Mouse (Mus musculus): Measurements from ENCODE around the gene Mbd4. TPM values are rescaled to one million over a fixed set of nuclear protein-coding genes. Genes with fewer than 3 reads are reported as not detected.

Mbd4 gene
- polyA plus RNA-seq, 1 experiment, result 9.5 TPM

DNA sequence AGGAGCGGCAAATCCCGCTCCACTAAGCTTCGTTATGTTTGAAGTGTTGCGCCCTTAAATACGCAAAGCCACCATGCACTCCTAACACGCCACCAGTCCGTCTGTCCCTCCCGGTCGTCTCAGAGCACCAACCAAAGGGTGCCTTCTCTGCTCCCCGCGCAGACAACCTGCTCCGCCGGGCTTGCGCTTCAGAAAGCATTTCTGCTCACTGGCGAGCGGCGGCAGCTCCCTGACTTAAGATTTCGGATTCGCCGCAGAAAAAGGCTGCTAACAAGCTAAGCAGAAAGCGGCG, 45.0 kb downstream of the Mbd4 start:
- DNase-seq, result no peak

DNA sequence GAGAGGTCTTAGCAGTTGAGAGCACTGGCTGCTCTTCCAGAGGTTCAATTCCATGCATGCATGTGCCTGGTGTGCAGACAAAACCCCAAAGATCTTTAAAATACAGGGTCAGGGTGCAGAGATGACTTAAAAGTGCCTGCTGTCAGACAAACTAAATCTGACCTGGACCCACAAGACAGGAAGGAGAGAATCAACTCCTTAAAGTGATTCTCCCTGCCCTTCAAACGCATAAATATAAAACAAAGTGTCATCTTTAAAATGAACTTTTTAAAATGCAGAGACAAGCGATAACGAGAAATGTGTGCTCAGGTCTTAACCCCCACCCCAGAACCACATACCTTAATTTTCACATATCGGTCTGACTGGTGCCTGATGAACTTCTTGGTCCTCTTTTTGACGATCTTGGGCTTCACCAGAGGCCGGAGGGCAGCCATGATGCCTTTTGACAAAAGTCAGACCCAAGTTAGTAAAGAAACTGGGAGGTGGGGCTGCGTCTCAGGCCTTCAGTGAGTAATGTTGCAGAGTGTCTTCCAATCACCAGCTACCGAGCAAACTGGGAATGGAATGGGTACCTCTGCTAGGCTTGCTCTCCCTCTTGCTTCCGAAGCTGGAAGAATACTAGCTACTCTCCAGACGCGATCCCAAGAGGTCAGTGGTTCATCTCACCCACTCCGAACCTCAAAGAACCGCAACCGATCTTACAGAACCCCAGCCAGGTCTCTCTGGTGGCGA, 45.5 kb downstream of the Mbd4 start:
- Histone ChIP-seq H3K4me3 (replicated peaks; ENCODE audit: insufficient read depth, low read depth, low read length) (peak overlapping the region; percentile 71), H3K4me1 (ENCODE audit: control insufficient read depth, insufficient read depth, low read length) (peaks cover 12% of the 10 kb centered on the region), H3K27me3 (ENCODE audit: control insufficient read depth, insufficient read depth, low read length) (no peaks in the 10 kb centered on the region), H3K27ac (ENCODE audit: insufficient read depth, low read length) (no peak overlapping the region)
- no peak for TF ChIP-seq POLR2A (IDR thresholded peaks at IDR 0.05; ENCODE audit: borderline replicate concordance, insufficient read depth, low read length)
- TF ChIP-seq CTCF (IDR thresholded peaks at IDR 0.05; ENCODE audit: borderline replicate concordance, insufficient read depth, low read depth, low read length), result no peak
- WGBS, result 1% methylated on average over 15 of the region's 15 CpGs
- DNase-seq, result no peak

More for the DNA sequence above, 45.0 kb downstream of the Mbd4 start:
- under 1% methylated on average over 22 of the region's 22 CpGs for WGBS
- TF ChIP-seq CTCF (IDR thresholded peaks at IDR 0.05; ENCODE audit: borderline replicate concordance, insufficient read depth, low read depth, low read length) (no peak), POLR2A (IDR thresholded peaks at IDR 0.05; ENCODE audit: borderline replicate concordance, insufficient read depth, low read length) (no peak)
- Histone ChIP-seq H3K4me1 (ENCODE audit: control insufficient read depth, insufficient read depth, low read length) (peaks cover 12% of the 10 kb centered on the region), H3K4me3 (replicated peaks; ENCODE audit: insufficient read depth, low read depth, low read length) (peak overlapping the region; percentile 71), H3K27me3 (ENCODE audit: control insufficient read depth, insufficient read depth, low read length) (no peaks in the 10 kb centered on the region), H3K27ac (ENCODE audit: insufficient read depth, low read length) (peak overlapping the region; percentile 35; the same call in 1 of the 2 replicates)

DNA sequence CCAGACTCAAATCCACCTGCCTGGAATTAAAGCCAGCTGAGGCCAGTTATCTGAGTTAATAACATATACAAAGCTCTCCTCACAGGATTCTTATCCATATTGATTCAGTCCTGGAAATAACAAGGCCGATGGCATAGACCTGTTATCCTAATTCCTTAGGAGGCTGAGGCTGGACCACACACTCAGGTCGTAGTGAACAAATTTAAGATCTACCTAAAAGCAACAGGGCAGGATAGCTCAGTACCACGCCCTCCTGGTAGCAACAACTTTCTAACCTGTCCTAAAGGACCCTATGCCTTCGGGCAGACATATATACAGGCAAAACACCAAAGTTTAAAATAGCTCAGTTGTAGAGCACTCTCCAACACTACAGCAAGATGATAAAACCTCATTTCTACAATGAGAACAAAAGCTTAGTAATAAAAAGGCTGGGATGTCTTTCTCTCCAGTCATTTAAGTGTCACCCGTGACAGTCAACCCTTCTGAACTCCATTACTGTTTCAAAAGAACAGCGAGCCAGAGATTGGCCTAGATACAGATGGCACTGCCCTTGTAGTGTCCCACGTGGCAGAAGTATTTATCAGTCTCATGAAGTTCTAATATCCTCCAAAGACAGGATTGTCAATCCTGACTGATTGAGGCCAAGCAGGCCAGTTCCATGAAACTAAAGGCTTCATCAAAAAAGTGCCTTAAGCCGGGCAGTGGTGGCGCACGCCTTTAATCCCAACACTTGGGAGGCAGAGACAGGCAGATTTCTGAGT, 48.6 kb downstream of the Mbd4 start:
- no peaks in the 10 kb centered on the region for H3K27me3 ChIP-seq (ENCODE audit: control insufficient read depth, insufficient read depth, low read length)
- DNase-seq, result no peak
- H3K4me3 ChIP-seq (replicated peaks; ENCODE audit: insufficient read depth, low read depth, low read length), result no peak overlapping the region
- 61% methylated on average over 10 of the region's 10 CpGs for WGBS
- H3K4me1 ChIP-seq (ENCODE audit: control insufficient read depth, insufficient read depth, low read length), result peaks cover 12% of the 10 kb centered on the region
- TF ChIP-seq POLR2A (IDR thresholded peaks at IDR 0.05; ENCODE audit: borderline replicate concordance, insufficient read depth, low read length), result no peak
- TF ChIP-seq CTCF (IDR thresholded peaks at IDR 0.05; ENCODE audit: borderline replicate concordance, insufficient read depth, low read depth, low read length), result no peak
- no peak overlapping the region for H3K27ac ChIP-seq (ENCODE audit: insufficient read depth, low read length)

DNA sequence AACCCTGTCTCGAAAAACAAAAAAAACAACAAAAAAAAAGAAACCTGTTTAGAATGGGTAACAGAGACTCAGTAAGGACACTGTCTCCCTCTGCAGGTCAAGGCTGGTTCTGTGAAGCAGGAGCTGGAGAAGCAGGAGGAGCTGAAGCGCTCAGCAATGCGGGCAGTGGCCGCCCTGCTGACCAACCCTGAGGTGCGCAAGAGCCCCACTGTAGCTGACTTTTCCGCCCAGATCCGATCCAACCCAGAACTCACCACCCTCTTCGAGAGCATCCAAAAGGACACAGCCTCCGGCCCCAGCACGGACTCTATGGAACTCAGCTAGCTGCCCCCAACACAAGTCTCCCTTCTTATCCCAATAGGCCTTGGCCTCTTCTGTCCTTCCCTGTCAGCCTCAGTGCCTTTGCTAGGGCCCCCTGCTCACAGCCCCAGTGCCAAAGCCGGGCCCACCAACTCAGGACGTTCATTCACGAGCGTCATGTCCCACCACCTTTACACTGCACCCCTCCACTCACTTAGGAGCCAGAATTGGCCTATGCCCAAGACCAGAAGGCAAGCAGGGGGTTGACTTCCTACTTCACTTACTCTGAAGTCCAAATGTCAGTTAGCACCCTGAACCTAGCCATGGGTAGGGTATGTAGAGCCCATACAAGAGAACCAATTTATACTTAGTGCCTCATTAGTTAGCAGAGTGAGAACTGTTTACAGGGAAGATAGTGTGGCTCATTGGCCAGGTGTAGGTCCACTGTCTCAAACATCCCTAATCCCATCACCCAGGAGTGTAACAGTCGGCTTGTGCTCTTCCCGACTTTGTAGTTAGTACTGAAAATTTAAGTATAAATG, 49.4 kb downstream of the Mbd4 start:
- TF ChIP-seq POLR2A (IDR thresholded peaks at IDR 0.05; ENCODE audit: borderline replicate concordance, insufficient read depth, low read length) (no peak), CTCF (IDR thresholded peaks at IDR 0.05; ENCODE audit: borderline replicate concordance, insufficient read depth, low read depth, low read length) (peak; percentile 75)
- H3K4me1 ChIP-seq (ENCODE audit: control insufficient read depth, insufficient read depth, low read length), result peaks cover 12% of the 10 kb centered on the region

DNA sequence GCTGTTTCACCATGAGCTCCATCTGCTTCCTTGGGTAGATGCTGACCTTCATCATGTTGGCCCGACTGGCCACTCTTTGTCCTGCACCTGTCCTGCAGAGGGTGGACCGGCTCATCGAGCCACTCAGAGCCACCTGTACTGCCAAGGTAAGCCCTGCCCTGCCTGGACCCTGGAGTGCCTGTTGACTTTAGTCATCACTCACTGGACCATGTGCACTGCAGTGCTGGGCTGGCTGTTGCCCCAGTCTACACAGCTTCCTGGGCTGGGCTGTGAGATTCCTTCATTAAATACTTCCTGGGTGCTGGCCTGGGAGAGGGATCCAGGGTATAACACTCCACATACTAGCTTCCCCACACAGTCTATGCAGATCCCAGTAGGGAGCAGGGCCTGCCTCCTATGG, 51.4 kb downstream of the Mbd4 start:
- no peak overlapping the region for H3K27ac ChIP-seq (ENCODE audit: insufficient read depth, low read length)
- WGBS, result 89% methylated on average over 3 of the region's 3 CpGs
- DNase-seq, result no peak
- peaks cover 6% of the 10 kb centered on the region for H3K4me1 ChIP-seq (ENCODE audit: control insufficient read depth, insufficient read depth, low read length)
- H3K4me3 ChIP-seq (replicated peaks; ENCODE audit: insufficient read depth, low read depth, low read length), result no peak overlapping the region
- no peak for TF ChIP-seq CTCF (IDR thresholded peaks at IDR 0.05; ENCODE audit: borderline replicate concordance, insufficient read depth, low read depth, low read length)
- no peak for TF ChIP-seq POLR2A (IDR thresholded peaks at IDR 0.05; ENCODE audit: borderline replicate concordance, insufficient read depth, low read length)
- H3K27me3 ChIP-seq (ENCODE audit: control insufficient read depth, insufficient read depth, low read length), result no peaks in the 10 kb centered on the region

More for the DNA sequence above, 49.4 kb downstream of the Mbd4 start:
- no peaks in the 10 kb centered on the region for H3K27me3 ChIP-seq (ENCODE audit: control insufficient read depth, insufficient read depth, low read length)
- 31% methylated on average over 16 of the region's 16 CpGs for WGBS
- H3K4me3 ChIP-seq (replicated peaks; ENCODE audit: insufficient read depth, low read depth, low read length), result no peak overlapping the region
- no peak overlapping the region for H3K27ac ChIP-seq (ENCODE audit: insufficient read depth, low read length)
- DNase-seq, result peak; percentile 65 to 76

DNA sequence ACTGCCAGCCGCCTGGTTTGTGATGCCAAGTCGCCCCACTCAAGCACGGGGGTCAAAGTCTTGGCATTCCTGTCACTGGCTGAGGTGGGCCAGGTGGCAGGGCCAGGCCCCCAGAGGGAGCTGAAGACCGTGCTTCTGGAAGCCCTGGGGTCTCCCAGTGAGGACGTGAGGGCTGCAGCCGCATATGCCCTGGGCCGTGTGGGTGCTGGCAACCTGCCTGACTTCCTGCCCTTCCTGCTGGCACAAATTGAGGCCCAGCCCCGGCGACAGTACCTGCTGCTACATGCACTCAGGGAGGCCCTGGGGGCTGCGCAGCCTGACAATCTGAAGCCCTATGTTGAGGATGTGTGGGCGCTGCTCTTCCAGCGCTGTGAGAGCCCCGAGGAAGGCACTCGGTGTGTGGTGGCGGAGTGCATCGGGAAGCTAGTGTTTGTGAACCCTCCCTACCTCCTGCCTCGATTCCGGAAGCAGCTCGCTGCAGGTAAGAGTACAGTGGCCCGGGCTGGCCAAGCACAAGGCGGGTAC, 60.4 kb downstream of the Mbd4 start:
- TF ChIP-seq POLR2A (IDR thresholded peaks at IDR 0.05; ENCODE audit: borderline replicate concordance, insufficient read depth, low read length), result no peak
- TF ChIP-seq CTCF (IDR thresholded peaks at IDR 0.05; ENCODE audit: borderline replicate concordance, insufficient read depth, low read depth, low read length), result no peak
- peak overlapping the region; percentile 41 for H3K4me3 ChIP-seq (replicated peaks; ENCODE audit: insufficient read depth, low read depth, low read length)
- peak; percentile 71 to 80 for DNase-seq
- WGBS, result 16% methylated on average over 21 of the region's 21 CpGs
- H3K27me3 ChIP-seq (ENCODE audit: control insufficient read depth, insufficient read depth, low read length), result no peaks in the 10 kb centered on the region
- peak overlapping the region; percentile 53 for H3K27ac ChIP-seq (ENCODE audit: insufficient read depth, low read length)
- peaks cover 19% of the 10 kb centered on the region for H3K4me1 ChIP-seq (ENCODE audit: control insufficient read depth, insufficient read depth, low read length)
